16 mouse cellular contexts compared by ENCODE assay signal in genomic region chr4:65610896-65611295, GRCm38 (mm10). TPM values are rescaled to one million over a fixed set of nuclear protein-coding genes. Genes with fewer than 3 reads are reported as not detected.
DNase-seq lines count a peak whose midpoint lies in the region; ATAC-seq lines count a peak whose summit lies in the region.
"Had no signal": no experiment of that assay in that cellular context is flagged by ENCODE, and none has a peak within 500 bp of the region (broad histone marks: within the 10 kb centered on the region; RNA-seq: fewer than 3 reads in every experiment).

No protein-coding gene starts in this region.

- peak overlapping the region; percentile 43 for H3K27ac ChIP-seq in brown adipose tissue, adult 24 weeks (replicated peaks; ENCODE audit: low read depth, low read length)
- no peak overlapping the region for H3K27ac ChIP-seq in midbrain, embryonic 11.5 days (ENCODE audit: low read depth, low read length)
- H3K27ac ChIP-seq: embryonic facial prominence, embryonic 13.5 days; hindbrain, embryonic 12.5 days; liver, embryonic 15.5 days; midbrain, embryonic 13.5 days had no signal

- peaks cover 14% of the 10 kb centered on the region for H3K4me1 ChIP-seq in brown adipose tissue, adult 24 weeks (ENCODE audit: control insufficient read depth, insufficient read depth, insufficient read length, low read length)
- H3K4me1 ChIP-seq in midbrain, embryonic 11.5 days (ENCODE audit: control insufficient read depth, insufficient read depth, low read length): peaks cover 6% of the 10 kb centered on the region; the same call in 1 of the 2 replicates

- no peaks in the 10 kb centered on the region for H3K27me3 ChIP-seq in midbrain, embryonic 11.5 days (ENCODE audit: control insufficient read depth, insufficient read depth, low read length)
- H3K27me3 ChIP-seq: embryonic facial prominence, embryonic 13.5 days; hindbrain, embryonic 12.5 days; liver, embryonic 15.5 days; midbrain, embryonic 13.5 days had no signal

- H3K4me3 ChIP-seq in brown adipose tissue, adult 24 weeks (ENCODE audit: insufficient read depth, low read depth, low read length): no peak overlapping the region
- no peak overlapping the region for H3K4me3 ChIP-seq in midbrain, embryonic 11.5 days (ENCODE audit: low read depth, low read length)
- H3K4me3 ChIP-seq: embryonic facial prominence, embryonic 13.5 days; hindbrain, embryonic 12.5 days; liver, embryonic 15.5 days; midbrain, embryonic 13.5 days had no signal

- H3K9me3 ChIP-seq in midbrain, embryonic 11.5 days (ENCODE audit: control insufficient read depth, low read length): no peaks in the 10 kb centered on the region
- H3K9me3 ChIP-seq: embryonic facial prominence, embryonic 13.5 days; hindbrain, embryonic 12.5 days; liver, embryonic 15.5 days; midbrain, embryonic 13.5 days had no signal

- WGBS in midbrain, embryonic 11.5 days: 88% methylated on average over 6 of the region's 6 CpGs

- no peak overlapping the region for H3K9ac ChIP-seq in midbrain, embryonic 11.5 days (ENCODE audit: low read length)
- H3K9ac ChIP-seq: embryonic facial prominence, embryonic 13.5 days; hindbrain, embryonic 12.5 days; liver, embryonic 15.5 days; midbrain, embryonic 13.5 days had no signal

- no peak overlapping the region for H3K4me2 ChIP-seq in midbrain, embryonic 11.5 days
- H3K4me2 ChIP-seq: embryonic facial prominence, embryonic 13.5 days; hindbrain, embryonic 12.5 days; liver, embryonic 15.5 days; midbrain, embryonic 13.5 days had no signal

- no peak for DNase-seq in frontal cortex, postnatal 10 days (ENCODE audit: low spot score in 2 of 2)
- DNase-seq in cerebellum, postnatal 14 days: peak; percentile 20 to 48
- peak; percentile 37 to 49 for DNase-seq in layer of hippocampus, postnatal 36 days
- DNase-seq in urinary bladder, adult 2 months (ENCODE audit: low spot score): no peak
- DNase-seq in urinary bladder, postnatal 14 days (ENCODE audit: low spot score): no peak
- no peak for DNase-seq in midbrain, embryonic 11.5 days (ENCODE audit: low spot score, missing footprints)
- DNase-seq: adrenal gland, adult 8-10 months; kidney, adult 11 months; lung, postnatal 36 days; spleen, adult 18-20 months had no signal

- H3K36me3 ChIP-seq in midbrain, embryonic 11.5 days (ENCODE audit: control insufficient read depth, insufficient read depth, low read length): peaks cover 22% of the 10 kb centered on the region

- ATAC-seq in frontal cortex, adult (ENCODE audit: low TSS enrichment): peak; percentile 32
- no peak for ATAC-seq in midbrain, embryonic 11.5 days (ENCODE audit: low FRiP score)
- ATAC-seq: midbrain, embryonic 13.5 days had no signal

RNA-seq across cellular contexts. Expression of gene Trim32, which starts 6.1 kb away (rescaled TPM):
- 8.1 and 8.7 TPM in 2 replicates for polyA plus RNA-seq in brown adipose tissue, adult 24 weeks (2012; ENCODE audit: insufficient read depth, insufficient read length, missing spikeins)
- total RNA-seq in layer of hippocampus, postnatal 36 days (2021): 100 to 1,000 TPM; 214 to 218 TPM
- polyA plus RNA-seq in urinary bladder, adult 2 months (2012; rRNA removed): 18.3 and 19.3 TPM in 2 replicates
- 67.1 and 71.3 TPM in 2 replicates for polyA plus RNA-seq in midbrain, embryonic 11.5 days (2014; fragmentation: Nextera tagmentation; extraction: Ambion mirVana)

Comparison
In these comparisons a context has a peak if more than half of its experiments do, and no peak if none do; other contexts are left out.
1. DNase-seq: peak in cerebellum, postnatal 14 days (2 of 2) and layer of hippocampus, postnatal 36 days (2 of 2); none in frontal cortex, postnatal 10 days (0 of 2), urinary bladder, adult 2 months (single experiment), urinary bladder, postnatal 14 days (single experiment) and midbrain, embryonic 11.5 days (single experiment).